Mouse (Mus musculus): ENCODE measurements around the gene Npdc1. TPM values are rescaled to one million over a fixed set of nuclear protein-coding genes. Genes with fewer than 3 reads are reported as not detected.
A peak's percentile ranks its signal among the peaks of the same experiment; 100 is the strongest.

Npdc1 gene
- polyA plus RNA-seq (2016; fragmentation: Nextera tagmentation; extraction: Ambion mirVana) = 53.4 and 62.2 TPM in 2 replicates

DNA sequence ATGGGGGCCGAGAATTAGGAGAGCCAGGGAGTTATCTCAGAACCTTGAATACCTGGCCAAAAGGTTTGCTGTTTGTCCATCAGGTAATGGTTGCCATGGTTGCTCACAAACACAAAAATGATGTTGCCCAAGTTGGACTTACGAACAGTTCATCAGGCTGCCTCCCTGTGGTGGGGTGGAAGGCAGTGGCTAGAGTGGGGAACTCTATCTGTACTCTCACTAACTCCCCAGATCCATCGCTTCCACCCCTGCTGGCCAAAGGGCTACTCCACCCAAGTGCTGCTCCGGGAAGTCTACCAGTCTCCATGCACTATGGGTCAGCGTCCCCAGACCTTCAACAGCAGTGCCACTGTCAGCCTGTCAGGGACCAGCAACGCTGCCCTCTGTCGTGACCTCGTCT is at the start of gene Npdc1:
Gene Npdc1 (plus strand): TSS at position 301 of the 400 bp plus-strand sequence.
- Histone ChIP-seq H3K4me3 (no peak within 1 kb of the TSS), H3K27ac (no peak within 1 kb of the TSS), H3K4me1 (peaks cover 50% of the 10 kb centered on the region), H3K27me3 (ENCODE audit: poor library complexity, severe bottlenecking) (peaks cover 99% of the 10 kb centered on the region), H3K36me3 (replicated peaks) (no peaks in the 10 kb centered on the region), H3K9me3 (no peaks in the 10 kb centered on the region)
- 66% methylated on average over 8 of the region's 8 CpGs for WGBS
- no peak for DNase-seq (ENCODE audit: extremely low spot score, low spot score)

DNA sequence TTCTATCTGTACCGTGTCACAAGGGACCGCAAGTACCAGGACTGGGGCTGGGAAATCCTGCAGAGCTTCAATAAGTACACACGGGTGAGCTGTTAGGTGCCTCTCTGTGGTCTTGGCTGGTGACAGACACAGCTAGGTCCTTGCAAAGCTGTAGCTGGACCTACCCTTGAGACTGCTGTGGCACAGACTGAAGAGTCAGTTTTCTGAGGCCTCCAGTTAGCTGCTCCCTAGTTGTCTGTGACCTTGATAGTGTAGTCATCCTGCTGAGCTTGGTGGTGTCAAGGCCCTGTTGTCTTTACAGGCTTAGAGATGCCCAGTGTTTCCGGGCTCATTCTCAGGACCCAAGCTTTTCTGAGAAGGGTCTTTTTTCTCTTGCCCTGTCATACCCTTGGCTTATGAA is 49.7 kb upstream of the Npdc1 start:
- Histone ChIP-seq H3K27me3 (ENCODE audit: poor library complexity, severe bottlenecking) (no peaks in the 10 kb centered on the region), H3K36me3 (replicated peaks) (peaks cover 93% of the 10 kb centered on the region), H3K4me1 (no peaks in the 10 kb centered on the region), H3K27ac (no peak overlapping the region), H3K9me3 (no peaks in the 10 kb centered on the region), H3K4me3 (no peak overlapping the region)
- WGBS = 94% methylated on average over 4 of the region's 4 CpGs
- no peak for DNase-seq (ENCODE audit: extremely low spot score, low spot score)

DNA sequence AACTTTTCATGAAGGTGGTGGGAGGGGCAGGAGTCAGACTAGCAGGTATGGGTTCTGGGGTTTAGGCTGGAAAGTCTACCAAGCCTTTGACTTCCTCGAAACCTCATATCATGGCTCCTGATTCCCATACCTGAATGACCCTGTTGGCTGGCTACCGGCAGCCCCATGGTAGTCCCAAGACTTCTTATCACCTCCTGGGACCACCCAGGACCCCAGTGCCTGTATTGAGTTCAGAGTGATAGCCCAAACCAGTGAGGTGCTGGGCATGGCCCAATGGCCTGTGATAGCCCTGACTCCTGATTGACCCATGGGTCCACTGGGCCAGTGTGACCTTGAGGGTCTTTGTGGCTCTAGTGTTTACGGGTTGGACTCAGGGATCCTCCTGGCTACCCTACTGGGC is 48.5 kb upstream of the Npdc1 start:
- 93% methylated on average over 3 of the region's 3 CpGs for WGBS
- DNase-seq (ENCODE audit: extremely low spot score, low spot score) = no peak
- H3K36me3 ChIP-seq (replicated peaks) = peaks cover 81% of the 10 kb centered on the region
- H3K4me3 ChIP-seq = no peak overlapping the region
- no peak overlapping the region for H3K27ac ChIP-seq
- no peaks in the 10 kb centered on the region for H3K27me3 ChIP-seq (ENCODE audit: poor library complexity, severe bottlenecking)
- no peaks in the 10 kb centered on the region for H3K9me3 ChIP-seq
- peaks cover 10% of the 10 kb centered on the region for H3K4me1 ChIP-seq

DNA sequence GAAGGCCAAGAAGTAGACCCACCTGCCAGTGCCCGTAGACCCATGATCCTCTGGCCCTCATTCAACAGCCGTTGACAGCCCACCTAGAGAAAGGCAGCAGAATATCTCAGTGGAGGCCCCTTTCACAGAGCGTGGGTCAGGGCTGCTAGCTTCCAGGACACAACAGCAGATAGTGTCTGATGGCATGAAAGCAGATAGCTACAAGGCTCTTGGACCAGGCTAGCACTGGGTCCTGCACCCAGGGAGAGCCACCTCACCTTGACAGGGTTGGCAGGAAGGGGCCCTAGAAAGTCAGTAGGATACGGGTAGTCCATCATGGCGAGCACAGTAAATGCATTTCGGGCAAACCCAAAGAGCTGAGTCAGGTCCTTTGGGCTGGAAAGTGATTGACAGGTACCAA is 44.9 kb upstream of the Npdc1 start:
- H3K27me3 ChIP-seq (ENCODE audit: poor library complexity, severe bottlenecking) = no peaks in the 10 kb centered on the region
- no peak overlapping the region for H3K4me3 ChIP-seq
- no peak for DNase-seq (ENCODE audit: extremely low spot score, low spot score)
- no peaks in the 10 kb centered on the region for H3K9me3 ChIP-seq
- H3K36me3 ChIP-seq (replicated peaks) = peaks cover 46% of the 10 kb centered on the region
- WGBS = 94% methylated on average over 6 of the region's 6 CpGs
- peaks cover 23% of the 10 kb centered on the region for H3K4me1 ChIP-seq
- H3K27ac ChIP-seq = no peak overlapping the region

DNA sequence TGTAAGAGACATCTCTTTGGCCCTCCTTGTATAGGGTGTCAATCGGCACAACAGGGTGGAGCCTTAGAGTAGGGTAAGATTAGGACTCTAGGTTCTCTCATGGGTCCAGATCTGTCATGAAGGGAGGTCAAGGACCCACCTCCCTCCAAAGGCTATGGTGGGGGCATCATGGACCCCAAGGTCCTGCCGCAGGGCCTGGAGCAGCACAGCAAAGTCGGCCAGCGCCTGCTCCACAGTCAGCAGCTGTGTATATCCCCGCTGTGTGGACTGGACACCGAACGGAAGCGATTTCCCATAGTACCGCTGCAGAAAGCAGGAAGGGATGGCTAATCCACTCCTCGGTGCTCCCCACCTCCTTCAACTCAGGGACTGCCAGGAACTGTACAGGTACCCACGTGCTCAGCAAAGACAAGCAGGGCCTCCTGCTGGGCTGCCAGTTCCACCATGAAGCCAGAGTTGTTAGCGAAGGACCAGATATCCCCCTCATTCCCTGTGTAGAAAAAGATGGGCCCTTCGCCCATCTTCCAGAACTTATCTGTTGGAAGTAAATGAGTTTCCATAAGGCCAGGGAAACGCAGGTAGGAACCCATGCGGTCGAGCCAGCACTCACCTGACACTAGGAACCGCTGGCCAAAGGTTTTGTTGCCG is 43.6 kb upstream of the Npdc1 start:
- Histone ChIP-seq H3K4me1 (peaks cover 23% of the 10 kb centered on the region), H3K36me3 (replicated peaks) (peaks cover 33% of the 10 kb centered on the region), H3K27me3 (ENCODE audit: poor library complexity, severe bottlenecking) (no peaks in the 10 kb centered on the region), H3K4me3 (peak overlapping the region; percentile 58), H3K27ac (peak overlapping the region; percentile 80), H3K9me3 (no peaks in the 10 kb centered on the region)
- no peak for DNase-seq (ENCODE audit: extremely low spot score, low spot score)
- WGBS = 44% methylated on average over 18 of the region's 18 CpGs

DNA sequence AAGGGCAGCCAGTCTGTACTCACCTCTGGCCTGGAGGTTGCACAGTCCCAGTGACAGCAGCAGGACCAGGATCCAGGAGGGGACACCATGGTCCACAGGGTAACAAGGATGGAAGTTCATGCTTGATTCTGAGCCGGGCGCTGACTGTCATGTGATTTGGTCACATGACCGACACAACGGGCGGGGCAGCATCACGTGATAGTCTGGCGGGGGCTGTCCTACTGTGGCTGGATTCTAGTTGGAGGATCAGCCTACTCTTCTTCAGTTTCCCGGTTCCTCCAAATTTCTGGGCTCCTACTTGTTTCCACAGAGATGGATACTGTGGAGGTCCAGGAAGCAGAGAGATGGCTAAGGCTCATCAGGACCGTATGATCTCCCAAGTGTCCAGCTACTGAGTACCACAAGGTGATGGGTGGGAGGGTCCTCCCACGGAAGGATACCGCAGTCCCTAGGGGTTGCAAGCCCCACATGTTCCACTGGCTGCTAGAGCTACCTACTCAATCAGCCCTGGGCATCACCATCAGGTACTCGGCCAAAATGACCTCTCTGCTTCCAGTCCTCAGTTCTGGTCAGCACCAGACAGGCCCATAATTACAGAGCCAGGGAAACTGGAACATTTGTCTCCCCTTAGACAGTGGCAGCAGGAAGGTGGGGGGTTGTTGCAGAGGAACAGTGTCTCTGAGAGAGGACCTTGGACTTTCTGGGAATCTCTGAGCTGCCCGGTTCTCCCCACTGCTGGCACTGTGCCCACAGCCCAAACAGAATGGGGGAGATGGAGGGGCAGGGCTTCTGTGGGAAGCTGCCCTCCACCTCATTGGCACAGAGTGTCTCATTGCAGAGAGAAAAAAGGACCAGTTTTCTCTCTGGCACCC is 42.7 kb upstream of the Npdc1 start, which contains the start of gene Dpp7:
Gene Dpp7 (minus strand): TSS at position 152 of the 872 bp plus-strand sequence.
- H3K9me3 ChIP-seq = no peaks in the 10 kb centered on the region
- H3K4me1 ChIP-seq = peaks cover 23% of the 10 kb centered on the region
- peaks cover 24% of the 10 kb centered on the region for H3K36me3 ChIP-seq (replicated peaks)
- peak; percentile 89 for DNase-seq (ENCODE audit: extremely low spot score, low spot score)
- H3K27me3 ChIP-seq (ENCODE audit: poor library complexity, severe bottlenecking) = no peaks in the 10 kb centered on the region
- peak within 1 kb of the TSS; percentile 58 for H3K4me3 ChIP-seq
- WGBS = 9% methylated on average over 13 of the region's 13 CpGs
- peak within 1 kb of the TSS; percentile 80 for H3K27ac ChIP-seq

DNA sequence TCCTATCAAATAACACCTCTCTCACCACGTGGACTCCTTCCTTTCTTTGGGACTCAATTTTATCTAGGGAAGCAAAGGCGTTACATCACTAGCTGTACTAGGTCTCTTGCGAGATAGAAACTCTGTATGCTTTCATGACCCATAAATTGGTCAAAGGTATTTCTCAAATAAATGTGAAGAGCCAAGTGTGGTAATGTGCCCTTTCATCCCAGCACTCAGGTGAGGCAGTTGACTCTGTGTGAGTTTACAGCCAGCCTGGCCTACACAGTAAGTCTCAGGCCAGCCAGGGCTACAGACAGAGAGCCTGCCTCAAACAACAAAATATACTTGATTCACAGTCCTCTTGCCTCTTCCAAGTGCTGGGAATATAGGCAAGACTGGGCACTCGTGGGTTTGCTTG is 39.3 kb upstream of the Npdc1 start:
- Histone ChIP-seq H3K27me3 (ENCODE audit: poor library complexity, severe bottlenecking) (peaks cover 27% of the 10 kb centered on the region), H3K36me3 (replicated peaks) (no peaks in the 10 kb centered on the region), H3K4me1 (peaks cover 26% of the 10 kb centered on the region), H3K27ac (no peak overlapping the region), H3K9me3 (no peaks in the 10 kb centered on the region), H3K4me3 (no peak overlapping the region)
- no peak for DNase-seq (ENCODE audit: extremely low spot score, low spot score)
- WGBS = 85% methylated on average over 4 of the region's 4 CpGs

DNA sequence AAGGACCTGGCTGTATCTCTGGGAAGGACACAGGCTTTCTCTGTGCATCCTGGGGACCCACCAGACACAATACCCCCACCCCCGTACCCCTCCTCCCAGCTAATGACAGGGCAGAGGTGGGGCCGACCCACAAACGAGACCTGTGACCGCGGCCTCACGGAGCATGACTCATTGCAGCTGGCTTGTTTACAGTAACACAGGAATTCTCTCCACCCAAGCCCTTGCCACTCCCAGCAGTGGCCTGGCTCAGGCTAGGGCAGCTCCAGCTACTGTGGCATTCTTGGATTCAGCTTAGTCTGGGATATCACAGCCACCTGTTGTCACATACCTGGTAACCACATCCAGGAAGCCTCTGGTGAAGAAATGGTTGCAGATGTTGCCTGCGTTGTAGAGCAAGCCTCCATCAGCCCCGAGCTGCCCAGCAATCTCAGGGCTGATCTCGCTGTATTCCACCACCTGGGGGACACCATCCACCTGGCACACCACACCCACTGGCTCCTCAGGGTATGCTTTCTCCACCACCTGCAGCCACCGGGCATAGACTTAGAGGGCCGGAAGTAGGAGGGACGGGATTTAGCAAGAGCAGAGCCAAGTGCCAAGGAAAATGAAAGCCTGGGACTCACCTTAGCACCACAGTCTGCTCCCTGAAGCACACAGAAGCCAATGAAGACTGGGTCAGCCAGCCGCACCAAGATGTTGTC is 35.5 kb upstream of the Npdc1 start:
- H3K27me3 ChIP-seq (ENCODE audit: poor library complexity, severe bottlenecking) = peaks cover 48% of the 10 kb centered on the region
- H3K4me1 ChIP-seq = peaks cover 14% of the 10 kb centered on the region
- no peaks in the 10 kb centered on the region for H3K36me3 ChIP-seq (replicated peaks)
- H3K9me3 ChIP-seq = no peaks in the 10 kb centered on the region
- H3K27ac ChIP-seq = no peak overlapping the region
- H3K4me3 ChIP-seq = no peak overlapping the region
- DNase-seq (ENCODE audit: extremely low spot score, low spot score) = no peak
- WGBS = 65% methylated on average over 13 of the region's 13 CpGs

DNA sequence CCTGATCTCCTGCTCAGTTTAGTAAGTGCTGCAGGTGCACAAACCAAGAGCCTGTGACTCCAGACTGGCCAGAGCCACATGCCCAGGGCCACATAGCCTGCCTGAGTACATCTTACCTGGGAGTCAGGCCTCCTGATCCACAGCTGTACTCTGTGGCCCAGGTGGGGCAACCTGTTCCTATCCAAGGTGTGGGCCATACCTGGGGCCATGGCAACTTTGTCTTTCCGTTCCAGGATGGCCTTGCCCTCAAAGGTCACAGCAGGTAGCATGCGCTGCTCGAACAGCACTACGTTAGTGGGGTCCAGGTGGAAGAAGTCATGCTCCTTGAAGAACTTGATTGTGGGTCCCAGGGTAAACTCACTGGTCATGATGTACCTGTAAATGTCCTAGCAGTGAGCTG is 34.8 kb upstream of the Npdc1 start:
- Histone ChIP-seq H3K27me3 (ENCODE audit: poor library complexity, severe bottlenecking) (peaks cover 52% of the 10 kb centered on the region), H3K27ac (no peak overlapping the region), H3K4me3 (peak overlapping the region; percentile 69; the same call in 1 of the 2 replicates), H3K4me1 (peaks cover 14% of the 10 kb centered on the region), H3K9me3 (no peaks in the 10 kb centered on the region), H3K36me3 (replicated peaks) (no peaks in the 10 kb centered on the region)
- 90% methylated on average over 4 of the region's 4 CpGs for WGBS
- no peak for DNase-seq (ENCODE audit: extremely low spot score, low spot score)

DNA sequence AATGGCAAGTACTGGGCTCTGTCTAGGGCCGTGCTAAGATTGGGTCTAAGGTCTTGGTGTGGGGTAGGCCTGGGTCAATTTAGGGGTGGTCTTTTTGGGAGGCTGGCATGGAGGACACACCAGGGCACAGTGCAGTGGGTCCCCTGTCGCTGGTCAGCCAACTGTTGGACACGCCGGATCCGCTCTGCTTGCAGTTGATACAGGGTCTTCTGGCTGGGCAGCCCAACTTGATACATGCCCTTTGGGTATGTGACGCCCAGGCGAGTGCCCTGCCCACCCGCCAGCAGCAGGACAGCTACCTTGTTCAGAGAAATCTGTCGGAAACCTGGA is 34.4 kb upstream of the Npdc1 start:
- no peak overlapping the region for H3K27ac ChIP-seq
- peaks cover 14% of the 10 kb centered on the region for H3K4me1 ChIP-seq
- H3K9me3 ChIP-seq = no peaks in the 10 kb centered on the region
- peak overlapping the region; percentile 69 for H3K4me3 ChIP-seq
- H3K27me3 ChIP-seq (ENCODE audit: poor library complexity, severe bottlenecking) = peaks cover 53% of the 10 kb centered on the region
- WGBS = 26% methylated on average over 9 of the region's 9 CpGs
- no peak for DNase-seq (ENCODE audit: extremely low spot score, low spot score)
- H3K36me3 ChIP-seq (replicated peaks) = no peaks in the 10 kb centered on the region

DNA sequence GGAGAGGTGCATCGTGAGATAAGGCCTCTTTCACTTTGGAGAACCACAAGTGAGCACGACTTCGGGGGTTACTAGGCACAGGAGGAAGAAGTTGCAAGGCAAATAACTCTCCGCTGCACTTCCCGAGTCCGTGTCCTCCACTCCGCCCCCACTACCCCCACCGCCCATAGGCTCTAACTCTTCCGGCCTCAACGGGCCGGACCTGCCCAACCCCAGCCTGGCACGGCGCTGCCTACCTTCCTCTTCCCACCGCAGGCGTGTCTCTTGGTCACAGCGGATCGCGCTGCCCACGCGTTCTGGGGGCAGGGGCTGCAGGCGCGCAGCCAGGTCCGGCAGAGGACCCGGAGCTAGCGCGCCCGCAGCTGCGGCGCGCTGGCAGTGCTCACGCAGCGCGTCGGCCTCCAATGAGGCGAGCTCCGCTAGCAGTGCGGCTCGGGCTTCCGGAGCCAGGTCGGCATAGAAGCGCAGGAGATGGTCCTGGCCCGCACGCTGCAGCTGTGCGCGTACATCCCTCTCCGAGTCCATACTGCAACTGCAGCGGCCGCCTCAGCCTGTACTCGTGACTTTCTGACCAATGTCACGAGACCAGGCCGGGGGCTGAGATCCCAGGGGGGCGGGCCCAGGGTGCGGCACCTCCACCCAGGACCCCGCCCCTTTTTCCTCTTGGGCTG is 33.9 kb upstream of the Npdc1 start, which contains the start of gene Uap1l1:
Gene Uap1l1 (minus strand): TSS at position 592 of the 671 bp plus-strand sequence.
- Histone ChIP-seq H3K27me3 (ENCODE audit: poor library complexity, severe bottlenecking) (peaks cover 53% of the 10 kb centered on the region), H3K4me1 (peaks cover 14% of the 10 kb centered on the region), H3K9me3 (no peaks in the 10 kb centered on the region), H3K27ac (peak within 1 kb of the TSS; percentile 75), H3K4me3 (peak within 1 kb of the TSS; percentile 69), H3K36me3 (replicated peaks) (no peaks in the 10 kb centered on the region)
- peak; percentile 64 for DNase-seq (ENCODE audit: extremely low spot score, low spot score)
- WGBS = under 1% methylated on average over 54 of the region's 54 CpGs

DNA sequence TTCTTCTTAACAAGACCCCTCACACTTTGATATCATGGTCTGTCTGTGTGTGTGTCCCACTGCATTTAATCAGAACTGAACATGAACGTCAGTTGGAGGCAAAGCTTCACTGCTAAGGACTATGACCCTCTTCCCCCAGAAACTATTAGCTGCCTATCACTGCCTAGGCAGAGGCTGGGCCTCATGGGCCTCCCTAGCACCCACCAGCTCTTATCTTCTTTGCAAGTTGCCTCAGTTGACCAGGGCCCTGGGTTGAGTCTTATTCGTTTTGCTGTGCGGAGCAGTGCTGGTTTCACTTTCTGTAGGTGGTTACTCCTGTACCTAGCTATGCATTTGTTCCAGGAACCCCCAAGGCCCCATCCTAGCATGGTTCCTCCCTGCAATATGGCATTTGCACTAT is 29.2 kb upstream of the Npdc1 start:
- Histone ChIP-seq H3K36me3 (replicated peaks) (peaks cover 9% of the 10 kb centered on the region), H3K4me3 (no peak overlapping the region), H3K4me1 (peaks cover 43% of the 10 kb centered on the region), H3K9me3 (no peaks in the 10 kb centered on the region), H3K27ac (no peak overlapping the region), H3K27me3 (ENCODE audit: poor library complexity, severe bottlenecking) (peaks cover 25% of the 10 kb centered on the region)
- 88% methylated on average over 3 of the region's 3 CpGs for WGBS
- DNase-seq (ENCODE audit: extremely low spot score, low spot score) = no peak

Data from forebrain, embryonic 10.5 days (tissue).